Mouse (Mus musculus): Measurements from ENCODE around the gene Lrmp. TPM values are rescaled to one million over a fixed set of nuclear protein-coding genes. Genes with fewer than 3 reads are reported as not detected.
"Not testable (repeated sequence)": the region's sequence is repeated elsewhere in the genome, so short reads cannot be mapped to it uniquely, and the experiment has no call there.

The Lrmp gene
- total RNA-seq, 4 experiments from 2014 or later, result 1.8 to 8.3 (median 4.6) TPM

DNA sequence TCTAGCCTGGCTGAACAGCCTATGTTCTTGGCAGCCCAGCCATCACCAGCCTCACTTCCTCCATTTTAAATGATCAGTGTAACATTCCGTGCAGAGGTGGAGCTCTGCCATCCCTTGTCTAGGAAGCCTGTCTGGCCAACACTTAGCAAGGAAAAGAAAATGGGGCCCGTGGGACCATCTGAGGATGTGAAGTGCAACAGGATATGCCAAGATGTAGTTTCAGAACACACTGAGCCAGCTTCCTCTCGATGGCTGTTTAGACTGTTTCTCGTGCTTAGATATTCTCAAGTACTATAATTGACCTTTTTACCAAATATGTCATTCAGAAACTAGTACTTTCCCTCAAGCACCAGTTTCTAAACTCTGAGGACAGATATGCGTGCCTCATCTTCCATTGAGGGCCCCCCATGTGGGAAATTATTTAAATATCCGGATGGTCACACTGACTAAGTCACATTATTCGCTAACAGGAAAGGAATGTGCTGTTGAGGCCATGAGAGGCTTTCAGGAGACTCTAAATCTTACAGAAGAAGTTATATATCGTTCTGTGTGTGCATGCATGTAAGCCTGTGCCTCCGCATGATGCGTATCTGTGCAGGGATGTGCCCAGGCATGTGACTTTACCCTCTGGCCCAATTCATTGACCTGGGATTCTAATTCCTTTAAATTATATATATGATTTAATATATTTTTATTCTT, 11.1 kb upstream of the Lrmp start:
- DNase-seq (ENCODE audit: low spot score in 2 of 2), result no peak

DNA sequence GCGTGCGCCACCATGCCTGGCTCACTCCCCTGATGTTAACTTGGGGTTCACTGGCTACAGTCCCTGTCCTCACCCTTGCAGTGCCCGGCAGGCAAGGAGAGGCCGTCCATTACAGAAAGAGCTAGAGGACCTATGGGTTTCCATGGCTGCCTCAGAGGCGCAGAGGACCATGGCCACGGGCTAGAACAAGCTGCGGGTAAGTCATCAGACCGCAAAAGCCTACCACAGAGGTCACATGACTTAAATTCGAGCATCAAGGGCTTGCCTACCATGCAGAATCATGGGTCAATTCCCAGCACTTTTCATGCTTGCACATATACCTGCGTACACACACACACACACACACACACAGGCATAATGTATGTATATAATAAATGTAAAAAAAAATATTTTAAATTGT, 10.0 kb upstream of the Lrmp start:
- no peak for DNase-seq (ENCODE audit: low spot score in 2 of 2)

GRCm38 (mm10) chr6:145106163-145106842, 9.2 kb upstream of the Lrmp start:
- no peak for DNase-seq (ENCODE audit: low spot score in 2 of 2)

DNA sequence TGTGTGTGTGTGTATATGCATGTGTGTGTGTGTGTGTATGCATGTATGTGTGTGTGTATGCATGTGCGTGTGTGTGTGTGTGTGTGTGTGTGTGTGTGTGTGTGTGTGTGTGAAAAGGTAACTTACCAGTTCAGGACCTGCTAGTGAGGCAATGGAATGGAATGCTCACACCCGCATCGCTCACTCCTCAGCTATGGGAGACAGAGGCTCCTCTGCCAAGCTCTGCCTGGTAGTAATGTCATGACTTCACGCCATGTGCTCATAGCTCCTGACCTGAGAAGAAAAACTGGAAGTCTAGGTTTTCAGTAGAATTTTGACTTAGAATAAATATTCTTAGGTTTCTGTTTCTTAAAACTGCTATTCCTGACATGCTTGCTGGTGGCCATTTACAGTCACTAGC, 4.7 kb upstream of the Lrmp start:
- no peak for DNase-seq (ENCODE audit: low spot score in 2 of 2)

GRCm38 (mm10) chr6:145112865-145113264, 2.6 kb upstream of the Lrmp start:
- no peak for DNase-seq (ENCODE audit: low spot score in 2 of 2)

DNA sequence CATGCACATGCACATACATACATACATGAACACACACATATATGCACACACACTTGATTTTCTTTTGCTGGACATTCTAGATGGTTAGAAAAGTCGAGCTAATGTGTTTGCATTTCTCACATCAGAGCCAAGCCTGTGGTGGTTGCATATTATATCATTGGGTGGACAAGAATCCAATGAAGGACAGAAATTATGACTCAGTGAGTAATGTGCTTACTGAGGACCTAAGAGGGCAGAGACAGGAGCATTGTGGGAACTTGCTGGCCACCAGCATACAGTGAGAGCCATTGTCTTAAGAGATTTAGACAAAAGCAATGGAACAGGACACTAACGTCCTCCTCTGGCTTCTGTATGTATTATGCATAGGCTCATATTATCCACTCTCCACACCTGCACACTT, 892 bp upstream of the Lrmp start:
- DNase-seq (ENCODE audit: low spot score in 2 of 2), result no peak

DNA sequence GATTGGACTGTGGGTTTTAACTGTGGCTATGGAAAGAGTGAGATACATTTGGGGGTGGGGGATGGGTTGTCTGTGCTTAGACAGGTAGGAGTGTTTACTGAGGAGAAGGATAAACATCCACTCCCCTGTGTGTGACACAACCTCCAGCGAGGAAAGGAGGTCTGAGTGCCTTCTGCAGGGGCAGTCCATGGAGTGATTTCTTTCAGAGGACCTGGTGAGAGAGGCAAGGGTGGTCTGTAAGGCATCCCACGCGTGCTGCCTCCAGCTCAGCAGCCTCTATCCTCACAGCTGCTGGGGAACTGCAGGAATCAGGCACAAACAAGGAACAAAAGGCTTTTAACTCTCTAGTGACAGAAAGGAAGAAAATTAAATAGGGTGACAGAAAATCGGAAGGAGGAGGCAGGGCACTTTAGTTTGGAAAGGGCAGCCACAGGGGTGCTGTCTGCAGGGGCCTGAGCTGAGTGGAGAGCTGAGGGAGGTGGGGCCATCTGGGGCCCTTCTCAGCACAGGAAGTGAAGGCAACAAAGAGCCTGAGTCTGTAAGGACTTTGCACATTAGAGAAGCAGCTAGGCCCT, 732 bp downstream of the Lrmp start:
- DNase-seq (ENCODE audit: low spot score in 2 of 2), result no peak

- DNase-seq (ENCODE audit: low spot score in 2 of 2), result no peak
Observed at GRCm38 (mm10) chr6:145120086-145120485, 4.6 kb downstream of the Lrmp start.

DNA sequence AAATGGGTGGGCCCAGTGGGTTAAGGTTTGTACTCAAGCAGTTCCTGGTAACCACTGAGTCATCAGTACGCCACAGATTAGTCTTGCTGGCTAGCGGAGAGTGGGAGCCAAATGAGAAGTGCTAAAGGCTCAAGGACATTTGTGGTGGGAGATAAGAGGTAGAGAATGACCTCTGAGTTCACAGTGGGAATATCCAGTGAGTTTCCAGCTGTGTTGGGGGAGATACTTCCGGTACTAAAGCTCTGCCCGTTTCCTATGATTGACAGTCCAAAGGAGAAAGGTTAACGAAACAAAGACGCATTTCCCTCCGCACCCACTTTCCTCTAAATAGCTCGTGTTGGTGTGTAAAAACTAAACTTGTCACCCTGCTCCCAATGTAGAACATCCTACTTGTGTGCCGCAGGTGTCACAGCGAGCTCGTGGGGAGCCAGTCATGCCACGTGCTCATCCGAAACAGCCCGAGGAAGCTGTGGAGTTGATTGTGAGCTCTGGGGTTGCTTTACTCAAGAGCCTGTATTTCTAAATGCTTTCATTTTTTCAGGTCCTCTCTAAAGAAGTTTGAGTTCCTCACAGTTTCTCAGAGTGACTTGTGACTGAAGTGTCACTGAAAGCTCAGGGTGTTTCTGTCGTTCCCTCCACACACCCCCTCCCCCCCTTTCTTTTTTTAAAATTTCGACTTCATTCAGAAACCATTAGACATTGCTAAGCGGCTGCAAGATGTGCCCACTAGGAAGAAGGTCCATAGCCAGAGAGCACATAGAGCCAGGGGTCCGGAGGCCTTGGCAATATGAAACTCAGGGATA, 5.5 kb downstream of the Lrmp start:
- peak in 1 of 2 experiments; percentile 15 for DNase-seq (ENCODE audit: low spot score in 2 of 2)

DNA sequence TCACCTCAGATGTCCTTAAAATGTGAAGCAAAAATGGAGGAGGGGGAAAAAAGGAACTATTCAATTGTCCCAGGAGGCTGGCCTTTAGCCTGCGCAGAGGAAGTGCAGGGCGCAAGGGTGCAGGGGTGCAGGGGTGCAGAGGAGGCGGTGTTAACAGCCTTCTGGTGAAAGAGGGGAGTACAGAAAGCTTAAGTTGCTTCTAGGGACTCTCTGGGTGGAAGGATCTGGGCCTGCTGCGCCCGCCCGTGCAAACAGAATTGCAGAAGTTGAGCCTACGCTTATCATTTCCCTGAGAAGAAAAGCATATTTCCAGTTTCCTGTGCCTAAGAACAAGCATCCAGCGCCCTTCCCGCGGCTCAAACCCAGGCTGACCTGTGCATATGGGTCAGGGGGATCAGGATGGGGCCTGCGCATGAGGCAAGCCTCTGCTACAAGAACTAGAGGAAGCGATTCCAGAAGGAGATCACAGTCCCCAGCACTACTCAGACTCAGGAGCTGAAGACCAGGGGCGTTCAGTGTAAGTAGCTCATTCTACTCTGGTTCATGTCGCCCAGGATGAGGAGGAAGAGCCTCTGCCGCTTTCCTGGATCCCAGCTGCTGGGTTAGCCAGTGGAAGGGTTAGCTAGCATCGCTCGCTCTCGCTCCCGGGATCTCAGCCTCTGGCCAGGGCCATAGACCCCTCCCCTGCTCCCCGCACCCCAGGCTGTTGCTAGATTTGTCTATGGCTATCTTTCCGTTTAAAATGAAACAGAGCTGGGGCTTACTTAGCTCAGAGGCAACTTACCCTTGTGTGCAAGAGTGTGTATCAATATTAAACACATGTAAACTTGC, 6.4 kb downstream of the Lrmp start:
- DNase-seq (ENCODE audit: low spot score in 2 of 2), result no peak

GRCm38 (mm10) chr6:145122423-145123059, 7.1 kb downstream of the Lrmp start:
- no peak for DNase-seq (ENCODE audit: low spot score in 2 of 2)

DNA sequence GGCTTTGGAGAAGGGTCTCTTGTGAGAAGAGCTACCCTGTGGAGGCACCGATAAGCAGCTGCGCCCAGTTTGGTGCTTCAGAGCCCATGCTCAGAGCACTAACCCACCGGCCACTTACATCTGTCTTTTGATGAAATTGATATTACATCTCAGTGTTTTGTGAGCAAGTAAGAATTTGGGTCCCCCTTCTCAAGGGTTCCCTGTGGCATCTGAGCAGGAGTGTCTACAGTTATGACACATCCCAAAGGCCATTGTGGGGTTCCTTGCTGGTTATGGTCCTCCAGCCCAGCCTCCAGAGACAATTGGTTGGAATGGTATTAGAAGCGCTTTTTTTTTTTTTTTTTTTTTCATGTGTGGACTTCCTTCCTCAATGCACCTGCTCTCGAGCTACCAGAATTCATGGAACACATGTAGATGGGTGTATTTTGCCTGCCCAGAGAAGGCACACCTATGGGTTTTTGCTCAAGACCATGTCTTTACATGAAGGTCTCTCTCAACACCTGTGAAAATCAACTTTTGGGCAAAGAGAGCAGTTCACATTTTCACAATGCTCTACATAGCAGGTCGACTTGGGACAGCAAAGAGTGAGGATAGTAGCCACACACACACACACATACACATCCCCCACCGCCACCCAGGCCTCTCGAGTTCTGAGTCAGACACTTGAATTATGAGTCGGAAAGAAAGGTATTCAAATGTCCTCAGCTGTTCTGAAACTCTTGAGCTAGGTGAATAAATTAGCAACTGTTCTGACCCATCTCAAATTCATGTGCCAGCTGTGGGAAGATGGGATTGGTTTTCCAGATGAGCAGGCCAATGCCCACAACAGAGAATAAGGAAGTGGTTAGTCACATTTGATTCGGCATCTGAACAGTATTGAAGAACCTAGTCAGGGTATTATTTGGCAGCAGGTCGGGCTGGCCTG, 7.9 kb downstream of the Lrmp start:
- DNase-seq (ENCODE audit: low spot score in 2 of 2), result no peak

DNA sequence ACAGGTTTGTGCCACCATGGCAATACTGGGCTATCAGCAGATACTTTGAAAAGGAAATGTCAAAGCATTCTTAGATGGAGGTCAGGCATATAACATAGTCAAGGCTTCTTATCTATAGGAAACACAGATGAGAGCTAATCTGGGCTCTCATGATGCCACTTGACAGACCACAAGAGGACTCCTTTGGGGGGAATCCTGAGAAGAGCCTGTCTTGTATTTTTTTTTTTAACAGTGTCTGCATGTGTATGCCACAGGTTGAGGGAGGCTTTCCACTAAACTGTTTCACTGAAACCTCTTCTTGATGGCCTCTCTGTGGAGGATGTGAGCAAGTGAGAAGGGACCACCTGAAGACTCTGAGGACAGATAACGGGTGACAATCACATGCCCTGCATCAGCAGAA, 9.2 kb downstream of the Lrmp start:
- no peak for DNase-seq (ENCODE audit: low spot score in 2 of 2)

DNA sequence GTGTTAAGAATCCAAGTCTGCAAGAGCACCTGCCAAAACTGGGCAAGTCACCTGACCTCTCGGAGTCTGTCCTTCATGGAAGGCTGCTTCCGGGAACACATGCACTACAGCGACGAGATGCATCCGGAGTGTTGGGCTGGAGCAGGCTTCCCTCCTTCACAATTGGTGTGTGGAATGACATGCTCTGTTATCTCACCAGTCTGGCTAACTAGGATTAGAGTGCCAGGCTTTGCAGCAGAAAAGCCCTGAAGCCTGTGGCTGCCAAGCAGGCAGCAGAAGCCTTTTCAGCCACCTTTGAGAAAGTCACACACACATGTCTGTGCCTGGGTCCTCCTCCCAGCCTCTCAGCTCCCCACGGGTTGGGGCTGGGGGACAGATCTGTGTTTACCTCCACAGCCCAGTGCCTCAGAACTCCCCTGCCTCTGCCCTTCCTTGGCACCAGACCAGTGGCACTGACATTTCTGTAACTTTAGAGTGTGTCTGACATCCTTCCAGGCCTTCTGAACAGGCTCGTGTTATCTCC, 10.2 kb downstream of the Lrmp start:
- DNase-seq (ENCODE audit: low spot score in 2 of 2), result no peak

DNA sequence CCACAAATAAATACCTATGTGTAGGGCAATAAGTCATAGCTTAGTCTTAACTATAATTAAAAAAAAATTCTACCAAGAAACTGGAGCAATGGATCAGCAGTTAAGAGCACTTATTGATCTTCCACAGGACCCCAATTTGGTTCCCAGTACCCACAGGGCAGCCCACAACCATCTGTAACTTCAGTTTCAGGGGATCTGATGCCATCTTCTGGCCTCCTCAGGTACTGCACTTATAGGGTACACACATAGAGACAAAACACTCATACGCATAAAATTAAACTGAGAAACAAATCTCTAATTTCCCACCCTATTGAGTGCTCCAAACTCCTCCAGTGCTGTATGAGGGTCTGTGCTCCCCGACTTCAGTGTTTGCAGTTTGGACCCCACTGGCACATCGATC, 12.2 kb downstream of the Lrmp start:
- DNase-seq (ENCODE audit: low spot score in 2 of 2), result no peak

GRCm38 (mm10) chr6:145129563-145129962, 14.1 kb downstream of the Lrmp start:
- DNase-seq (ENCODE audit: low spot score in 2 of 2), result no peak

DNA sequence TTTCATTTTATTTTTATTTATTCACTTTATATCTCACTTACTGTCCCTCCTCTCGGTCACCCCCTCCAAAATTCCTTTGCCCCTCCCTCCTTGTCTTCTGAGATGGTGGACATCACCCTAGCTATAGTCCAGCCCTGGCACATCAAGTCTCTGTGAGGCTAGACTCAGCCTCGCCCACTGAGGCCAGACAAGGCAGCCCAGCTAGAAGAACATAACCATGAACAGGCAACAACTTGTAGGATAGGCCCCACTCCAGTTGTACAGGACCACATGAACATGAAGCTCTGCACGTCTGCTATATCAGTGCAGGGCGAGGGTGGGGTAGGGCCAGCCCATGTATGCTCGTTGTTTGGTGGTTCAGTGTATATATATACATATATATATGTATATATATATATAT, 16.5 kb downstream of the Lrmp start:
- DNase-seq (ENCODE audit: low spot score in 2 of 2), result no peak

DNA sequence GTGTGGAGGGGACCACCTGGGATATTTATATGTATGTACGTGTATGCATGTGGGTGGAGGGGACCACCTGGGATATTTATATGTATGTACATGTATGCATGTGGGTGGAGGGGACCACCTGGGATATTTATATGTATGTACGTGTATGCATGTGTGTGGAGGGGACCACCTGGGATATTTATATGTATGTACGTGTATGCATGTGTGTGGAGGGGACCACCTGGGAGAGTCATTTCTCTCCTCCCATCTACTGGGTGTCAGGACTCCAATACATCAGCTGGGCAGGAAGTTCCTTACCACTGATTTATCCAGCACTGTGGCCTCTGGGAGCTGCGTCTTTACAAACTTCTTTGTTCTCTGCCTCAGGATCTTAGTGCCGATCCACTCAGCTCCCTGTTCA, 17.5 kb downstream of the Lrmp start:
- not testable (repeated sequence) for DNase-seq (ENCODE audit: low spot score in 2 of 2)

DNA sequence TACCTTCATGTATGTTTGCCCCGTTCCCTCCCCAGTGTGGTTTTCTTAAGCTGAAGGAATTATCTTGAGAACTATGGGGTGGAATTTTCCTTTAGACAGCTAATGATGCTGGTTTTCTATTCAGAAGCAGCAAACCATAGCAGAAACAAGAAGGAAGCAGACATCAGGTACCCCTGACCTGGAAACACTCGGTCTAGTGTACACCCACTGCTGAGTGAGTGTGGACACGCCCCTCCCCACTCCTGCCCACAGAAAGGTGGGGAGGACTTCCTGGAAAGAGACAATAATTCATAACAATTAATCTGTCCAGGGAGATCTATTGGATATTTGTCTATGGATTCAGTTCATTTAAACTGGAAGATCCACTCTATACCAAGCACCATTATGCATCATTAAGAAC, 19.8 kb downstream of the Lrmp start:
- DNase-seq (ENCODE audit: low spot score in 2 of 2), result no peak
